Mouse (Mus musculus): ENCODE measurements around the gene Pfas.

DNA sequence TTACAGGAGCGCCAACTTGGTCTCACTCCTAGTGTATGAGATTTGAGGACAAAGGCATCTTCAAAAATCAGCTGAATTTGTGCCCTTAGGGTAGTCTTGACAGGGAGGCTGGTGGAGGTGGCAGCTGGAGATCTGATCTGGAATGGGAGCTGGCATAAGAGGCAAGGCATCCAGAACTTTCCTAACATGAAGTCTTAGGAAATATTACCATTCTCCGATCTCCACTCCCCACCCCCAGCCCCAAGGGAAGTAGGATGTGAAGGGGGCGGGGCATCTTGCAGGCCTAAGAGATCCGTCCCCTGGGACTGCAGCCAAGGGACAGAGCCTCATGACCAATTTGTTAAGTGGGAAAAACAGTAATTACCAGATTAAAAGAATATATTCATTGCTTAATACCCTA, 38.0 kb downstream of the Pfas start:
- TF ChIP-seq USF1 (IDR thresholded peaks at IDR 0.05; ENCODE audit: low read depth) (no peak), SRF (IDR thresholded peaks at IDR 0.05; ENCODE audit: control insufficient read depth, insufficient read length, low read depth) (no peak), POLR2A (IDR thresholded peaks at IDR 0.05; ENCODE audit: insufficient read length, low read depth) (no peak), E2F4 (IDR thresholded peaks at IDR 0.05; ENCODE audit: insufficient read depth) (no peak), MAX (IDR thresholded peaks at IDR 0.05; ENCODE audit: low read depth) (no peak), TCF12 (IDR thresholded peaks at IDR 0.05; ENCODE audit: insufficient read depth, poor library complexity, severe bottlenecking) (no peak)
